Mouse (Mus musculus) spleen, adult 2 months (tissue): Measurements from ENCODE around the gene Fam185a. TPM values are rescaled to one million over a fixed set of nuclear protein-coding genes. Genes with fewer than 3 reads are reported as not detected.

ENCODE experiments used
- DNase-seq, 2 experiments: peaks; one replicate each; pipeline versions ENCODE4 v3.0.0 to v3.0.0-alpha.2; 2012 to 2021; ENCODE audit warnings: low spot score in 2 of 2, low read depth in 1 of 2
- H3K27ac ChIP-seq: fragments of 200-500 bp; 2 replicates; pipeline ENCODE4 v1.5.1; 2012; ENCODE audit warnings: low read length, inconsistent platforms; ENCODE audit not compliant: insufficient read depth
- H3K27me3 ChIP-seq: fragments of 200-500 bp; 2 replicates; pipeline ENCODE4 v1.6.1; 2012; ENCODE audit warnings: mild to moderate bottlenecking, moderate library complexity, low read length, inconsistent platforms; ENCODE audit not compliant: control insufficient read depth, insufficient read depth
- H3K36me3 ChIP-seq: fragments of 200-500 bp; 2 replicates; pipeline ENCODE4 v1.6.1; 2012; ENCODE audit warnings: mild to moderate bottlenecking, low read length, inconsistent platforms; ENCODE audit not compliant: control insufficient read depth, insufficient read depth
- H3K4me1 ChIP-seq: fragments of 200-500 bp; 2 replicates; pipeline ENCODE4 v1.6.1; 2011; ENCODE audit warnings: inconsistent platforms; ENCODE audit not compliant: control insufficient read depth, insufficient read depth, insufficient read length
- H3K4me3 ChIP-seq: fragments of 200-500 bp; 2 replicates; pipeline ENCODE4 v1.5.1; 2011; ENCODE audit warnings: mild to moderate bottlenecking, inconsistent platforms; ENCODE audit not compliant: insufficient read depth, insufficient read length; ENCODE audit errors: extremely low read depth
- CTCF ChIP-seq: fragments of 200-500 bp; IDR thresholded peaks from 2 replicates; pipeline ENCODE4 v1.5.1; 2011; ENCODE audit warnings: mild to moderate bottlenecking, inconsistent platforms; ENCODE audit not compliant: insufficient read depth, insufficient read length, insufficient replicate concordance; ENCODE audit errors: extremely low read depth
- POLR2A ChIP-seq: fragments of 200-500 bp; IDR thresholded peaks from 2 replicates; pipeline ENCODE4 v1.6.1; 2011; ENCODE audit warnings: low read depth, low read length, inconsistent platforms
- WGBS: fragments of 180-500 bp; shearing (Covaris S2); methylation state at CpG from one replicate; pipeline ENCODE4 v1.1.7; 2018; 5-methylcytosine and 5-hydroxymethylcytosine counted together
- polyA plus RNA-seq: library from polyadenylated mRNA; depleted of rRNA; stranded (reverse); fragments of >200 nt; gene quantifications from 2 replicates; pipeline ENCODE4 v1.2.3, GENCODE M21; 2012

The Fam185a gene
- polyA plus RNA-seq, 1 experiment = 1.4 TPM

- no peaks in the 10 kb centered on the region for H3K4me1 ChIP-seq
- H3K36me3 ChIP-seq = no peaks in the 10 kb centered on the region
- H3K4me3 ChIP-seq = no peak overlapping the region
- 85% methylated on average over 7 of the region's 7 CpGs for WGBS
- H3K27me3 ChIP-seq = no peaks in the 10 kb centered on the region
- H3K27ac ChIP-seq = no peak overlapping the region
- TF ChIP-seq CTCF = no peak
- no peak for TF ChIP-seq POLR2A
- DNase-seq = no peak
Measured at GRCm38 (mm10) chr5:21467387-21467786, 42.6 kb downstream of the Fam185a start.

- Histone ChIP-seq H3K4me1 (no peaks in the 10 kb centered on the region), H3K36me3 (no peaks in the 10 kb centered on the region), H3K27ac (no peak overlapping the region), H3K4me3 (no peak overlapping the region), H3K27me3 (no peaks in the 10 kb centered on the region)
- WGBS = 96% methylated on average over 12 of the region's 12 CpGs
- TF ChIP-seq CTCF = no peak
- no peak for TF ChIP-seq POLR2A
- no peak for DNase-seq
Measured at GRCm38 (mm10) chr5:21468100-21468499, 43.3 kb downstream of the Fam185a start.

- no peak overlapping the region for H3K27ac ChIP-seq
- WGBS = 92% methylated on average over 5 of the region's 5 CpGs
- H3K27me3 ChIP-seq = no peaks in the 10 kb centered on the region
- H3K36me3 ChIP-seq = no peaks in the 10 kb centered on the region; the same call in 1 of the 2 replicates
- no peak overlapping the region for H3K4me3 ChIP-seq
- TF ChIP-seq POLR2A (no peak), CTCF (no peak)
- DNase-seq = no peak
- no peaks in the 10 kb centered on the region for H3K4me1 ChIP-seq
Measured at GRCm38 (mm10) chr5:21478428-21478827, 53.7 kb downstream of the Fam185a start.

- H3K4me3 ChIP-seq = no peak overlapping the region
- TF ChIP-seq POLR2A (no peak), CTCF (no peak)
- 34% methylated on average over 5 of the region's 5 CpGs for WGBS
- no peaks in the 10 kb centered on the region for H3K4me1 ChIP-seq
- no peaks in the 10 kb centered on the region for H3K27me3 ChIP-seq
- H3K36me3 ChIP-seq = no peaks in the 10 kb centered on the region; the same call in 1 of the 2 replicates
- no peak for DNase-seq
- H3K27ac ChIP-seq = no peak overlapping the region
Measured at GRCm38 (mm10) chr5:21479746-21480145, 55.0 kb downstream of the Fam185a start.

GRCm38 (mm10) chr5:21481521-21481920 lies 56.8 kb downstream of the Fam185a start:
- Histone ChIP-seq H3K4me1 (no peaks in the 10 kb centered on the region), H3K27ac (no peak overlapping the region), H3K36me3 (no peaks in the 10 kb centered on the region; the same call in 1 of the 2 replicates), H3K27me3 (no peaks in the 10 kb centered on the region), H3K4me3 (no peak overlapping the region)
- TF ChIP-seq POLR2A (no peak), CTCF (no peak)
- 89% methylated on average over 6 of the region's 6 CpGs for WGBS
- DNase-seq = no peak

GRCm38 (mm10) chr5:21482446-21483222 lies 57.9 kb downstream of the Fam185a start:
- H3K27me3 ChIP-seq = no peaks in the 10 kb centered on the region
- no peak overlapping the region for H3K27ac ChIP-seq
- 50% methylated on average over 11 of the region's 11 CpGs for WGBS
- no peak for DNase-seq
- TF ChIP-seq CTCF = no peak
- no peak for TF ChIP-seq POLR2A
- H3K36me3 ChIP-seq = no peaks in the 10 kb centered on the region; the same call in 1 of the 2 replicates
- no peaks in the 10 kb centered on the region for H3K4me1 ChIP-seq
- H3K4me3 ChIP-seq = no peak overlapping the region

- H3K4me3 ChIP-seq = no peak overlapping the region
- H3K27ac ChIP-seq = no peak overlapping the region
- H3K36me3 ChIP-seq = no peaks in the 10 kb centered on the region; the same call in 1 of the 2 replicates
- no peaks in the 10 kb centered on the region for H3K27me3 ChIP-seq
- 92% methylated on average over 8 of the region's 8 CpGs for WGBS
- no peak for DNase-seq
- no peak for TF ChIP-seq POLR2A
- TF ChIP-seq CTCF = no peak
- no peaks in the 10 kb centered on the region for H3K4me1 ChIP-seq
Measured at GRCm38 (mm10) chr5:21483275-21483674, 58.5 kb downstream of the Fam185a start.
